Mouse (Mus musculus): ENCODE measurements around the gene Foxp1.

The Foxp1 gene

GRCm38 (mm10) chr6:99145033-99145432, 377.5 kb downstream of the Foxp1 start:
- TF ChIP-seq GATA4 (IDR thresholded peaks at IDR 0.05; ENCODE audit: insufficient replicate concordance, low read length): no peak

- TF ChIP-seq GATA4 (IDR thresholded peaks at IDR 0.05; ENCODE audit: insufficient replicate concordance, low read length): no peak
Measured at GRCm38 (mm10) chr6:99143756-99144036, 378.8 kb downstream of the Foxp1 start.

GRCm38 (mm10) chr6:99142900-99143755, 379.4 kb downstream of the Foxp1 start:
- TF ChIP-seq GATA4 (IDR thresholded peaks at IDR 0.05; ENCODE audit: insufficient replicate concordance, low read length): no peak

GRCm38 (mm10) chr6:99138041-99138440, 384.5 kb downstream of the Foxp1 start:
- TF ChIP-seq GATA4 (IDR thresholded peaks at IDR 0.05; ENCODE audit: insufficient replicate concordance, low read length): no peak

- no peak for TF ChIP-seq GATA4 (IDR thresholded peaks at IDR 0.05; ENCODE audit: insufficient replicate concordance, low read length)
Measured at GRCm38 (mm10) chr6:99137071-99137470, 385.4 kb downstream of the Foxp1 start.

- TF ChIP-seq GATA4 (IDR thresholded peaks at IDR 0.05; ENCODE audit: insufficient replicate concordance, low read length): no peak
Measured at GRCm38 (mm10) chr6:99135938-99136729, 386.4 kb downstream of the Foxp1 start.

GRCm38 (mm10) chr6:99131815-99132214, 390.7 kb downstream of the Foxp1 start:
- no peak for TF ChIP-seq GATA4 (IDR thresholded peaks at IDR 0.05; ENCODE audit: insufficient replicate concordance, low read length)

- no peak for TF ChIP-seq GATA4 (IDR thresholded peaks at IDR 0.05; ENCODE audit: insufficient replicate concordance, low read length)
Measured at GRCm38 (mm10) chr6:99130758-99131410, 391.6 kb downstream of the Foxp1 start.

- TF ChIP-seq GATA4 (IDR thresholded peaks at IDR 0.05; ENCODE audit: insufficient replicate concordance, low read length): no peak
Measured at GRCm38 (mm10) chr6:99126717-99127116, 395.8 kb downstream of the Foxp1 start.

- no peak for TF ChIP-seq GATA4 (IDR thresholded peaks at IDR 0.05; ENCODE audit: insufficient replicate concordance, low read length)
Measured at GRCm38 (mm10) chr6:99120776-99121766, 401.4 kb downstream of the Foxp1 start.

- no peak for TF ChIP-seq GATA4 (IDR thresholded peaks at IDR 0.05; ENCODE audit: insufficient replicate concordance, low read length)
Measured at GRCm38 (mm10) chr6:99118534-99118933, 404.0 kb downstream of the Foxp1 start.

- TF ChIP-seq GATA4 (IDR thresholded peaks at IDR 0.05; ENCODE audit: insufficient replicate concordance, low read length): no peak
Measured at GRCm38 (mm10) chr6:99117411-99117810, 405.1 kb downstream of the Foxp1 start.

- TF ChIP-seq GATA4 (IDR thresholded peaks at IDR 0.05; ENCODE audit: insufficient replicate concordance, low read length): no peak
Measured at GRCm38 (mm10) chr6:99111856-99112255, 410.7 kb downstream of the Foxp1 start.

- TF ChIP-seq GATA4 (IDR thresholded peaks at IDR 0.05; ENCODE audit: insufficient replicate concordance, low read length): no peak
Measured at GRCm38 (mm10) chr6:99108417-99108816, 414.1 kb downstream of the Foxp1 start.

GRCm38 (mm10) chr6:99107674-99108073, 414.8 kb downstream of the Foxp1 start:
- no peak for TF ChIP-seq GATA4 (IDR thresholded peaks at IDR 0.05; ENCODE audit: insufficient replicate concordance, low read length)

Measured in liver, adult (tissue).